Mouse (Mus musculus) kidney, embryonic 14.5 days (tissue): ENCODE data around the gene Spon2. TPM values are rescaled to one million over a fixed set of nuclear protein-coding genes. Genes with fewer than 3 reads are reported as not detected.

ENCODE experiments used
- ATAC-seq: fragments of 200-750 bp; cut with Nextera tagmentation; 2 replicates; pipeline ENCODE4 v1.8.0; 2017; ENCODE audit warnings: moderate number of reproducible peaks, mild to moderate bottlenecking, moderate TSS enrichment, moderate library complexity; ENCODE audit not compliant: low FRiP score, low TSS enrichment
- H3K27ac ChIP-seq: fragments of 300-500 bp; sonication (generic); 2 replicates; pipeline ENCODE4 v1.5.1; 2014; ENCODE audit warnings: low read depth, mild to moderate bottlenecking, low read length, moderate library complexity, mixed read lengths
- H3K27me3 ChIP-seq: fragments of 300-500 bp; sonication (generic); 2 replicates; pipeline ENCODE4 v1.6.1; 2014; ENCODE audit warnings: mild to moderate bottlenecking, low read length; ENCODE audit not compliant: control insufficient read depth, insufficient read depth
- H3K36me3 ChIP-seq: fragments of 300-500 bp; sonication (generic); 2 replicates; pipeline ENCODE4 v1.6.1; 2014; ENCODE audit warnings: low read length, mixed read lengths; ENCODE audit not compliant: control insufficient read depth, insufficient read depth
- H3K4me1 ChIP-seq: fragments of 300-500 bp; sonication (generic); 2 replicates; pipeline ENCODE4 v1.6.1; 2014; ENCODE audit warnings: low read length, mixed read lengths; ENCODE audit not compliant: control insufficient read depth, insufficient read depth
- H3K4me2 ChIP-seq: fragments of 300-500 bp; sonication (generic); replicated peaks from 2 replicates; pipeline ENCODE4 v1.6.1; 2014; ENCODE audit warnings: low read depth, mild to moderate bottlenecking, low read length
- H3K4me3 ChIP-seq: fragments of 300-500 bp; sonication (generic); 2 replicates; pipeline ENCODE4 v1.5.1; 2014; ENCODE audit warnings: mild to moderate bottlenecking, low read length
- H3K9ac ChIP-seq: fragments of 300-500 bp; sonication (generic); 2 replicates; pipeline ENCODE4 v1.6.1; 2014; ENCODE audit warnings: low read depth, mild to moderate bottlenecking, low read length, moderate library complexity
- H3K9me3 ChIP-seq: fragments of 300-500 bp; sonication (generic); 2 replicates; pipeline ENCODE4 v1.6.1; 2016; ENCODE audit warnings: low read length; ENCODE audit not compliant: control insufficient read depth
- WGBS: fragments of 180-500 bp; shearing (Covaris S2); extraction: QIAGEN DNeasy Blood & Tissue Kit; methylation state at CpG from one replicate; pipeline ENCODE4 v1.1.7; 2014; 5-methylcytosine and 5-hydroxymethylcytosine counted together
- polyA plus RNA-seq: library from polyadenylated mRNA; unstranded; fragments of >200 nt; fragmentation: Nextera tagmentation; extraction: Ambion mirVana; gene quantifications from 2 replicates; pipeline ENCODE4 v1.2.1, GENCODE M21; 2014

The Spon2 gene
- polyA plus RNA-seq, 1 experiment from 2014 or later = 3.9 TPM

- H3K9me3 ChIP-seq = no peaks in the 10 kb centered on the region
- WGBS = 69% methylated on average over 9 of the region's 9 CpGs
- H3K27me3 ChIP-seq = no peaks in the 10 kb centered on the region
- H3K4me1 ChIP-seq = no peaks in the 10 kb centered on the region
- H3K4me3 ChIP-seq = no peak overlapping the region
- no peak overlapping the region for H3K27ac ChIP-seq
- H3K4me2 ChIP-seq = no peak overlapping the region
- H3K36me3 ChIP-seq = no peaks in the 10 kb centered on the region
- H3K9ac ChIP-seq = no peak overlapping the region
- ATAC-seq = no peak
Observed at GRCm38 (mm10) chr5:33195246-33195852, 22.9 kb downstream of the Spon2 start.

DNA sequence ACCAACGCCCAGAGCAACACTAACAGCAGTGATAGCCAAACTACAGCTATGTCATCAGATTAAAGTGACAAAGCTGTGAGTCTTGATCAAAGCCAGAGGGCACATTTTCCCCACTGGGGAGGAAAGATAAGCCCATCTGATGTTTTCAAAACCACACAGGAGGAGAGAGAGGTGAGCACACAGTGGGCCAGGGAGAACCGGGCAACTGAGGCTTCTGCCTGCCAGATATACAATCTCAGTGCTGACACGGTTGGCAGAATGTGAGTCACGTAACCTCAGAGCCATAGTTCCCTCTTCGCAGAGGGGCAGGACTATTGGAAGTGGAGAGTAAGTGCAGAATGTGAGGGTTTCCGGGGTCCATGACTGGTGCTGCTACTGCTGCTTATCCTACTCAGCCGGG is 24.7 kb downstream of the Spon2 start:
- no peak overlapping the region for H3K27ac ChIP-seq
- H3K9ac ChIP-seq = no peak overlapping the region
- no peaks in the 10 kb centered on the region for H3K4me1 ChIP-seq
- no peak overlapping the region for H3K4me3 ChIP-seq
- H3K9me3 ChIP-seq = no peaks in the 10 kb centered on the region
- H3K36me3 ChIP-seq = no peaks in the 10 kb centered on the region
- WGBS = 37% methylated on average over 7 of the region's 7 CpGs
- no peak for ATAC-seq
- H3K27me3 ChIP-seq = no peaks in the 10 kb centered on the region
- H3K4me2 ChIP-seq = no peak overlapping the region

Other genes starting within 250 kb of the Spon2 start
- gene Ywhah, start 199.6 kb downstream of the Spon2 start, polyA plus RNA-seq = 286 and 318 TPM in 2 replicates
- 1.3 and 5.1 TPM in 2 replicates for gene Slc5a1, start 114.2 kb downstream of the Spon2 start, polyA plus RNA-seq
- 241 and 398 TPM in 2 replicates for gene Ctbp1, start 56.5 kb upstream of the Spon2 start, polyA plus RNA-seq
- gene Maea, start 117.1 kb upstream of the Spon2 start, polyA plus RNA-seq = 97.9 and 133 TPM in 2 replicates
- gene Uvssa, start 160.1 kb upstream of the Spon2 start, polyA plus RNA-seq = 7.9 and 8.9 TPM in 2 replicates
- not detected in 2 replicates for gene Nkx1-1, start 215.5 kb upstream of the Spon2 start, polyA plus RNA-seq